Mouse (Mus musculus) cortical plate, adult 2 months (tissue): Measurements from ENCODE around the gene Rragd.

Experiments
- CTCF ChIP-seq: fragments of 200-500 bp; IDR thresholded peaks from 2 replicates; pipeline ENCODE4 v1.5.1; 2011; ENCODE audit warnings: mild to moderate bottlenecking, control low read depth, low read length; ENCODE audit not compliant: insufficient read depth; ENCODE audit errors: extremely low read depth
- POLR2A ChIP-seq: fragments of 200-500 bp; IDR thresholded peaks from 2 replicates; pipeline ENCODE4 v1.6.1; 2011; ENCODE audit warnings: mild to moderate bottlenecking, low read length, control low read depth; ENCODE audit not compliant: insufficient read depth; ENCODE audit errors: extremely low read depth

DNA sequence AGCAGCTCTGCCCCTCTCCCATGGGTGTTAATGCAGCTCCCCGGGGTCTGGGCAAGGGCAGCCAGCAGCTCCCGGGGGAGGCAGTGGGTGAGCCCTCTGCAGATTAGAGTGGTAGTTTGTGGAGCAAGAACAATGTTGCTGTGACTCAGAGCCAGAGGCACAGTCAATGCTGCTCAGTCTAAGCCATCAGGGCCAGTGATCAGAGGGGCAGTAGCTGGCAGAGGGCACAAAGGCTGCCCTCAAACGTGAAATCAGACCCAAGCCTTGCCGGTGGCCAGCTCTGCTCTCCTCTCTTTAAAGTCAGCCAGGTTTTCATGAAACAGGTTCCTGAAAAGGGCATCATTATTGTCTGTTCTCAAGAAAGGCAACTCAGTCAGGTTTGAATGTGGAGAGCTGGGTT, 43.3 kb upstream of the Rragd start:
- TF ChIP-seq CTCF: no peak
- no peak for TF ChIP-seq POLR2A
